Mouse (Mus musculus) spleen, embryonic (tissue): ENCODE results near the gene Trappc6a.

ENCODE experiments used
- CTCF ChIA-PET: fragments of 350-600 bp; sonication (Branson Sonifier 250); formaldehyde crosslinking; loops from one replicate; lab custom pipeline; 2022; lab: Charles Lee

Trappc6a gene

GRCm38 (mm10) chr7:19560491-19561260 lies 52.5 kb downstream of the Trappc6a start:
- CTCF ChIA-PET, result interaction anchor here (0.6 kb wide), 1 partner anchor 182 kb away, joined by 3 read pairs; no protein-coding TSS in a partner anchor

- CTCF ChIA-PET, result interaction anchor here (0.6 kb wide), 1 partner anchor 183 kb away, joined by 3 read pairs; no protein-coding TSS in a partner anchor
Measured at GRCm38 (mm10) chr7:19561431-19561764, 53.2 kb downstream of the Trappc6a start.

DNA sequence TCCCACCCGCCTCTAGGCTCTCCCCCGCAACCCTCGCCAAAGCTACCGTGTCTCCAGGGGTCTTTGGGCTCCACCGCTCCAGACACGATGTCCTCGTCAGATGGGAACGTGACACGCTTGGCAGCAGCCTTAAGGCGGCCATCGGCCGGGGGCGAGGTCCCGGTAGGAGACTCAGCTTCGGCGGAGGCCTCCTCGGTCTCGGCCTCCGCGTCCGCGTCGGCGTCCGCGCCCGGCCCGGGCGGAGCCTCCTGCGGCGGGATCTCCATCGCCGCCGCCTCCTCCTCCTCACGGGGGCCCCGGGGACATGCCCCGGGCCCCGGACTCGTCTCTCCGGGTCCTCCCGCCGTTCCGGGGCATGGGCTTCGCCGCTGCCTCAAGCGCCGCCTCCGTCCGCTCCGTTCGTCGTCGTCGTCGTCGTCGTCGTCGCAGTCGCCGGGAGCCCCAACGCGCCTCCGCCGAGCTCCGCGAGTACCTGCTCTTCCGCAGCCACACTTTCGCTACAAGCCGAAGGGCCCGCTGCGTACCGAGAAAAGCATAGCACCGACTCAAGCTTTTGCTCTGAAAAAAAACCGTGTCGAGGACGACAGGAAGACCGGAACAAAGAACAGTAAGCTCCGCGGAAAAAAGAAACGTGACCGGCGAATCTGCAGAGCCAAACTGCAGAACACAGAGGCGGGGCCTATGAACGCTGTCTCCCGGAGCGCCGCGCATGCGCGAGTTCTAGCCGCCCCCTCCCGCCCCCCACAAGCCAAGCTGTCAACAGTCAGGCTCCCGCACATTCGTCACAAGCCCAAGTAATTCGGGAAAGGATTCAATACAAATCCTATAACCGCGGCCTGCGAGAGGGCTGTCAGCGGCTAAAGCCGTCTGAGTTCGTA lies 53.8 kb downstream of the Trappc6a start:
- CTCF ChIA-PET, result interaction anchor here (0.6 to 1.4 kb wide), 3 partner anchors 9 to 54 kb away, joined by 3 to 5 read pairs (median 4); partner anchors contain the start of genes Bloc1s3 and Trappc6a

DNA sequence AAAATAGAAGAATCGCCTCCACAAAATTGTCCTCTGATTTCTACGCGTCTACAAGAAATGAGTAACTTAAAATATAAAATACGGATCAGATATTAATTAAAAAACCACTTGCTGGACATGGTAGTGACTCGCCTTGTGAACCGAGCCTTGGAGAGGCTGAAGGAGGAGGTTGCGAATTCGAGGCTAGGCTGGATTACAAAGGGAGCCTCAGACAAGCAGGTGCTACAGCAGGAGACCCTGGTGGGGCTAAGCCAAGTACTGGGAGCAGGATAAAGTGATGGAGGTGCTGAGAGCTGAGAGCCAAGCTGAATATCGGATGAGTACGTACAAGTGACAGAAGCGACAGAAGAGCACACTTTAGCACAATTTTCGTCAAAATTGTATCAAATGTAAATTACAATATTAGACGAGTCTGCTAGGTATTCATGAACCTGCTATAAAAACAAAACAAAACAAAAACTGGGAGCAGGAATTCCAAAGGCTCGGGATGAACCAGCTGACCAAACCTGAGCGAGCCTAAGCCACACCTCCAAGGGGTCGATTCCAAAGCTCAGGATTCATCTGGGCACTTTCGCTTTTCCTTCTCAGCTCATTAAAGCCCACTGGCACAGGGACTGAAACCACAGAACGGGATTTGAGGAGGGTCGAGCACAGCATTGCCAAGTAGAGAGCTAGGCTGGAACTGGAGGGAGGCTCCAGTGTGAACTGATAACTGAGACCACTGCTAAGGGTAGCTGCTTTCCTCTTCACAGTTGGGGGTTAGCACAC lies 54.6 kb downstream of the Trappc6a start, which contains the start of gene Ppp1r37:
TSS of gene Ppp1r37 (minus strand) at position 434 of the 768 bp plus-strand sequence.
- CTCF ChIA-PET, result interaction anchor here (0.6 to 1.4 kb wide), 3 partner anchors 8 to 55 kb away, joined by 3 to 5 read pairs (median 4); partner anchors contain the start of genes Bloc1s3 and Trappc6a

DNA sequence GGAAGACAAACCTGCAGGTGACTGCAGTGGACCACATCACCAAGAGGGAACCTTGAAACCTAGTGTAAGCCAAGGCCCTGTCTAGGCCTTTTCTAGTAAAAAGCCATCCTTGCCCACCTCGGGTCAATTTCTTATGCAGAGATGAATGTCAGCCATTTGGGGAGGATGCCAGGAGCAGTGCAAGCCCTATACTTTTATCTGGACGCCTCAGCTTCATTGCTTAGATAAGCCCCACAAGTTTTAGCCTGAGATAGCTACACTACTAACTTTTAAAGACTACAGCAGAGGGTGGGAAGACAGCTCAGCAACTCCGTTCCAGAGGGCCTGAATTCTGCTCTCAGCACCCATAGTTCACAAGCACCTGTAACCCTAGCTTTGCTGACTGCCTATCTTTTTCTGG lies 55.7 kb downstream of the Trappc6a start:
- CTCF ChIA-PET, result no interaction called here

DNA sequence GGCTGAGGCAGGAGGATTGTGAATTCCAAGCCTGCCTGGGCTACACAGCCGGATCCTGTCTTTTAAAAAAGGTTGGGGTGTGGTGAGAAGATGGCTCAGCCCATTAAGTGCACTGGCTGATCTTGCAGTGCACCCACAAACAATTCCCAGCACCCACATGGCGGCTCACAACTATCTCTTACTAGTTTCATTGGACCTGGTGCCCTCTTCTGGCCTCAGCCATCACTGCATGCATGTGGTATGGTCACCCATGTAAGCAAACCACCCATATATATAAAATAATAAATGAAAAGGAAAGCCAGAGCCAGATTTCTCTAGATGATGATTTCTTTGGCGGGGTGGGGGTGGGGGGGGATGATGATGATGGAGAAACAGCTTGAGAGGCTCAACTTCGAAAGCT lies 56.3 kb downstream of the Trappc6a start:
- CTCF ChIA-PET, result interaction anchor here (0.5 kb wide), 1 partner anchor 21 kb away, joined by 3 read pairs; no protein-coding TSS in a partner anchor
